In the genomic region with DNA sequence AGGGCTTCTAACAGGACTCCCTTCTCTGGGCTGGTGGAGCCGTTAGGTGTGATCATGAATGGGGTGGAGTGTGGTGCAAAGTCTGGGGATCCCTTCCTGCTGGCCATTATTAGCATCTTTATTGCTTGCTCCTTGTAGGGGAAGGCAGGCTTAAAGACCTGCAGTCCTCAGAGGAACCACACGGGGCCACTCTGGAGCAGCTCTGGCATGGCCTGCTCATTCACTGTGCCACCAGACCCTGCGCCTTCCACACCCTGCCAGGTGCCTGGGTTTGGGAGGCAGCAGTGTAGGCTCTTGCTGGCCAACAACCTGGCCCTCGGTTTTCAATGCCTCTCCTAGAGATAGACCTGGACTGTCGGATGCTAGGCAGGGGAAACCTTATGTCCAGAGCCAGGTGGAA, we compare ENCODE assay signal across 8 mouse cellular contexts. TPM values are rescaled to one million over a fixed set of nuclear protein-coding genes. Genes with fewer than 3 reads are reported as not detected.
A peak's percentile ranks its signal among the peaks of the same experiment; 100 is the strongest.
DNase-seq lines count a peak whose midpoint lies in the region; ATAC-seq and TF ChIP-seq lines count a peak whose summit lies in the region.

No protein-coding gene starts in this region.

- WGBS in forebrain, embryonic 15.5 days = 3% methylated on average over 5 of the region's 5 CpGs
- 2% methylated on average over 5 of the region's 5 CpGs for WGBS in large intestine, adult 2 months
- 11% methylated on average over 5 of the region's 5 CpGs for WGBS in lung, embryonic 14.5 days

- no peak overlapping the region for H3K4me3 ChIP-seq in forebrain, embryonic 15.5 days
- H3K4me3 ChIP-seq in lung, embryonic 14.5 days (ENCODE audit: low read depth, low read length) = no peak overlapping the region

- no peaks in the 10 kb centered on the region for H3K9me3 ChIP-seq in forebrain, embryonic 15.5 days
- H3K9me3 ChIP-seq in lung, embryonic 14.5 days (ENCODE audit: low read depth, low read length) = no peaks in the 10 kb centered on the region

- intact Hi-C loops in heart, postnatal 25 days (cut with DNase I) = loop anchor here (1.0 to 2.0 kb wide), 3 partner anchors 59 to 131 kb away; no protein-coding TSS in a partner anchor

- peaks cover 5% of the 10 kb centered on the region for H3K4me1 ChIP-seq in forebrain, embryonic 15.5 days
- H3K4me1 ChIP-seq in lung, embryonic 14.5 days (ENCODE audit: insufficient read depth) = peaks cover 20% of the 10 kb centered on the region

- no peak overlapping the region for H3K27ac ChIP-seq in forebrain, embryonic 15.5 days (replicated peaks)
- no peak overlapping the region for H3K27ac ChIP-seq in lung, embryonic 14.5 days (ENCODE audit: low read depth)

- ATAC-seq in forebrain, embryonic 15.5 days (replicated peaks) = peak; percentile 84
- ATAC-seq in lung, embryonic 14.5 days (ENCODE audit: insufficient read depth) = peak; percentile 74

- H3K4me2 ChIP-seq in forebrain, embryonic 15.5 days (replicated peaks) = no peak overlapping the region
- no peak overlapping the region for H3K4me2 ChIP-seq in lung, embryonic 14.5 days

- peak; percentile 98 for TF ChIP-seq CTCF in lung, embryonic 14.5 days (IDR thresholded peaks at IDR 0.05; ENCODE audit: low read depth)

- DNase-seq in NIH3T3 (ENCODE audit: low read depth) = peak; percentile 95
- DNase-seq in cerebellum, adult 11-12 months = peak; percentile 96
- DNase-seq in heart, postnatal 25 days (ENCODE audit: low spot score) = peak; percentile 48
- peak; percentile 57 for DNase-seq in large intestine, adult 2 months (ENCODE audit: low read depth, low spot score)
- peak; percentile 94 for DNase-seq in lung, embryonic 14.5 days
- peak; percentile 79 for DNase-seq in ovary, postnatal 36 days (ENCODE audit: low spot score)
- peak; percentile 78 for DNase-seq in urinary bladder, postnatal 25 days (ENCODE audit: low spot score)

- no peak overlapping the region for H3K9ac ChIP-seq in forebrain, embryonic 15.5 days (replicated peaks)
- no peak overlapping the region for H3K9ac ChIP-seq in lung, embryonic 14.5 days

- no peaks in the 10 kb centered on the region for H3K36me3 ChIP-seq in forebrain, embryonic 15.5 days
- H3K36me3 ChIP-seq in lung, embryonic 14.5 days (ENCODE audit: insufficient read depth) = no peaks in the 10 kb centered on the region

- H3K27me3 ChIP-seq in forebrain, embryonic 15.5 days = no peaks in the 10 kb centered on the region
- H3K27me3 ChIP-seq in lung, embryonic 14.5 days (ENCODE audit: insufficient read depth, low read length) = no peaks in the 10 kb centered on the region

RNA-seq across cellular contexts. Expression of a gene that starts 7.0 kb away (rescaled TPM):
- polyA plus RNA-seq in forebrain, embryonic 15.5 days (2015; fragmentation: Nextera tagmentation; extraction: Ambion mirVana) = 58.6 and 65.7 TPM in 2 replicates
- total RNA-seq in heart, postnatal 25 days (2021) = 10 to 100 TPM; 76.4 to 78.6 TPM
- 27.0 and 27.9 TPM in 2 replicates for polyA plus RNA-seq in large intestine, adult 2 months (2012; rRNA removed)
- 105 and 109 TPM in 2 replicates for polyA plus RNA-seq in lung, embryonic 14.5 days (2014; fragmentation: Nextera tagmentation; extraction: Ambion mirVana)

RNA-seq across cellular contexts. Expression of a gene that starts 29.6 kb away (rescaled TPM):
- polyA plus RNA-seq in forebrain, embryonic 15.5 days (2015; fragmentation: Nextera tagmentation; extraction: Ambion mirVana) = 19.8 and 22.6 TPM in 2 replicates
- total RNA-seq in heart, postnatal 25 days (2021) = under 1 TPM; 0.31 to 0.36 TPM
- polyA plus RNA-seq in large intestine, adult 2 months (2012; rRNA removed) = 0.51 and 0.53 TPM in 2 replicates
- 3.9 and 4.4 TPM in 2 replicates for polyA plus RNA-seq in lung, embryonic 14.5 days (2014; fragmentation: Nextera tagmentation; extraction: Ambion mirVana)

RNA-seq across cellular contexts. Expression of a gene that starts 57.7 kb away (rescaled TPM):
- polyA plus RNA-seq in forebrain, embryonic 15.5 days (2015; fragmentation: Nextera tagmentation; extraction: Ambion mirVana) = 1.8 and 1.9 TPM in 2 replicates
- total RNA-seq in heart, postnatal 25 days (2021) = 1 to 10 TPM in 1 of 2 experiments, under 1 TPM in 1; 0.95 to 1.7 TPM
- polyA plus RNA-seq in large intestine, adult 2 months (2012; rRNA removed) = 0.40 and 0.66 TPM in 2 replicates
- polyA plus RNA-seq in lung, embryonic 14.5 days (2014; fragmentation: Nextera tagmentation; extraction: Ambion mirVana) = 0.76 and 0.82 TPM in 2 replicates
